ENCODE assay signal across 8 mouse cellular contexts in genomic region chr9:44418519-44419385, GRCm38 (mm10). TPM values are rescaled to one million over a fixed set of nuclear protein-coding genes. Genes with fewer than 3 reads are reported as not detected.
DNase-seq lines count a peak whose midpoint lies in the region; ATAC-seq and TF ChIP-seq lines count a peak whose summit lies in the region.

Gene Ccdc84, minus strand, starts transcription at chr9:44418569.

- 77% methylated on average over 14 of the region's 14 CpGs for WGBS in heart, embryonic 10.5 days
- 80% methylated on average over 14 of the region's 14 CpGs for WGBS in hindbrain, embryonic 14.5 days
- 70% methylated on average over 14 of the region's 14 CpGs for WGBS in liver, embryonic 16.5 days (ENCODE audit: insufficient replicate concordance)

- H3K36me3 ChIP-seq in heart, embryonic 10.5 days: peaks cover 25% of the 10 kb centered on the region
- H3K36me3 ChIP-seq in E14TG2a.4 (ENCODE audit: insufficient read depth, low read length): peaks cover 27% of the 10 kb centered on the region
- H3K36me3 ChIP-seq in hindbrain, embryonic 14.5 days (replicated peaks; ENCODE audit: control insufficient read depth, insufficient read depth): peaks cover 16% of the 10 kb centered on the region
- H3K36me3 ChIP-seq in liver, embryonic 16.5 days (ENCODE audit: control insufficient read depth, insufficient read depth): peaks cover 9% of the 10 kb centered on the region; the same call in 1 of the 2 replicates

- peak within 1 kb of the TSS; percentile 94 for H3K4me2 ChIP-seq in hindbrain, embryonic 14.5 days (replicated peaks)
- peak within 1 kb of the TSS; percentile 91 for H3K4me2 ChIP-seq in liver, embryonic 16.5 days (ENCODE audit: low read depth, low read length)

- H3K4me3 ChIP-seq in heart, embryonic 10.5 days: peak within 1 kb of the TSS; percentile 94
- H3K4me3 ChIP-seq in E14TG2a.4 (replicated peaks; ENCODE audit: low read length): peak within 1 kb of the TSS; percentile 95
- peak within 1 kb of the TSS; percentile 86 for H3K4me3 ChIP-seq in hindbrain, embryonic 14.5 days (replicated peaks; ENCODE audit: low read length)
- H3K4me3 ChIP-seq in liver, embryonic 16.5 days (ENCODE audit: low read depth, low read length): peak within 1 kb of the TSS; percentile 90

- no peaks in the 10 kb centered on the region for H3K9me3 ChIP-seq in heart, embryonic 10.5 days
- H3K9me3 ChIP-seq in E14TG2a.4 (ENCODE audit: low read length): no peaks in the 10 kb centered on the region
- no peaks in the 10 kb centered on the region for H3K9me3 ChIP-seq in hindbrain, embryonic 14.5 days (ENCODE audit: control insufficient read depth, low read length)
- H3K9me3 ChIP-seq in liver, embryonic 16.5 days (replicated peaks; ENCODE audit: control insufficient read depth, low read length): no peaks in the 10 kb centered on the region

- peaks cover 11% of the 10 kb centered on the region; the same call in 1 of the 2 replicates for H3K4me1 ChIP-seq in heart, embryonic 10.5 days
- peaks cover 55% of the 10 kb centered on the region for H3K4me1 ChIP-seq in E14TG2a.4 (replicated peaks; ENCODE audit: low read depth, low read length)
- peaks cover 7% of the 10 kb centered on the region for H3K4me1 ChIP-seq in hindbrain, embryonic 14.5 days (replicated peaks; ENCODE audit: control insufficient read depth, insufficient read depth, low read length)
- peaks cover 12% of the 10 kb centered on the region for H3K4me1 ChIP-seq in liver, embryonic 16.5 days (ENCODE audit: control insufficient read depth, low read depth, low read length)

- H3K27me3 ChIP-seq in heart, embryonic 10.5 days (ENCODE audit: insufficient read depth, poor library complexity, severe bottlenecking): no peaks in the 10 kb centered on the region
- no peaks in the 10 kb centered on the region for H3K27me3 ChIP-seq in E14TG2a.4 (ENCODE audit: insufficient read depth, low read length)
- no peaks in the 10 kb centered on the region for H3K27me3 ChIP-seq in hindbrain, embryonic 14.5 days (ENCODE audit: control insufficient read depth, insufficient read depth, low read length)
- H3K27me3 ChIP-seq in liver, embryonic 16.5 days (ENCODE audit: control insufficient read depth, insufficient read depth, low read depth, low read length): no peaks in the 10 kb centered on the region

- no peak for DNase-seq in heart, embryonic 10.5 days (ENCODE audit: low spot score)
- DNase-seq in heart, adult 9 months (ENCODE audit: low spot score in 2 of 2): no peak
- DNase-seq in hindbrain, embryonic 14.5 days (ENCODE audit: low spot score): no peak
- no peak for DNase-seq in ovary, postnatal 14 days (ENCODE audit: low spot score)
- DNase-seq in gastrocnemius, adult 8-10 months (ENCODE audit: low spot score in 2 of 2): no peak

- ATAC-seq in common myeloid progenitor, adult 5-6 weeks (replicated peaks; ENCODE audit: low read depth, poor library complexity, severe bottlenecking): no peak
- no peak for ATAC-seq in hindbrain, embryonic 14.5 days (ENCODE audit: low FRiP score)
- no peak for ATAC-seq in liver, embryonic 16.5 days (ENCODE audit: low read depth)

- no peak for TF ChIP-seq CTCF in E14TG2a.4 (conservative IDR thresholded peaks at IDR 0.05; ENCODE audit: low read length)

- peak within 1 kb of the TSS; percentile 91 for H3K27ac ChIP-seq in heart, embryonic 10.5 days
- peak within 1 kb of the TSS; percentile 90 for H3K27ac ChIP-seq in hindbrain, embryonic 14.5 days
- peak within 1 kb of the TSS; percentile 76 for H3K27ac ChIP-seq in liver, embryonic 16.5 days (ENCODE audit: low read length)

- H3K9ac ChIP-seq in hindbrain, embryonic 14.5 days: peak within 1 kb of the TSS; percentile 95
- peak within 1 kb of the TSS; percentile 90 for H3K9ac ChIP-seq in liver, embryonic 16.5 days (ENCODE audit: low read depth, low read length)

RNA-seq across cellular contexts. Expression of gene Ccdc84, which starts in this region (rescaled TPM):
- polyA plus RNA-seq in heart, embryonic 10.5 days (2016; fragmentation: Nextera tagmentation; extraction: Ambion mirVana): 21.9 and 28.0 TPM in 2 replicates
- 18.8 and 35.2 TPM in 2 replicates for total RNA-seq in common myeloid progenitor, adult 5-6 weeks (2017)
- 23.3 and 28.2 TPM in 2 replicates for polyA plus RNA-seq in hindbrain, embryonic 14.5 days (2014; fragmentation: Nextera tagmentation; extraction: Ambion mirVana)
- 12.2 and 16.3 TPM in 2 replicates for polyA plus RNA-seq in liver, embryonic 16.5 days (2015; fragmentation: Nextera tagmentation; extraction: Ambion mirVana)
- 1 to 10 TPM; 1.6 to 4.5 (median 3.4) TPM for total RNA-seq in gastrocnemius, adult 8-10 months (2022)
